Mouse (Mus musculus): ENCODE data around the gene Hspa1a.

- TF ChIP-seq CTCF (IDR thresholded peaks at IDR 0.05; ENCODE audit: low read depth, low read length) (no peak), EP300 (IDR thresholded peaks at IDR 0.05; ENCODE audit: insufficient read depth, low read depth, low read length) (no peak)
Measured at GRCm38 (mm10) chr17:34937960-34938505, 33.9 kb downstream of the Hspa1a start.

All from ES-Bruce4 (cell line).